ENCODE assay signal across 20 mouse cellular contexts in genomic region chr1:176948861-176949260, GRCm38 (mm10).
DNase-seq lines count a peak whose midpoint lies in the region; ATAC-seq lines count a peak whose summit lies in the region.
"Had no signal": no experiment of that assay in that cellular context is flagged by ENCODE, and none has a peak within 500 bp of the region (broad histone marks: within the 10 kb centered on the region; RNA-seq: fewer than 3 reads in every experiment).

No protein-coding gene starts in this region.

- H3K36me3 ChIP-seq in hindbrain, embryonic 11.5 days (ENCODE audit: control insufficient read depth, insufficient read depth, low read length) = no peaks in the 10 kb centered on the region
- no peaks in the 10 kb centered on the region for H3K36me3 ChIP-seq in hindbrain, embryonic 16.5 days (ENCODE audit: control insufficient read depth, insufficient read depth, low read length)
- H3K36me3 ChIP-seq in forebrain, embryonic 16.5 days (ENCODE audit: control insufficient read depth, insufficient read depth) = no peaks in the 10 kb centered on the region
- H3K36me3 ChIP-seq: embryonic facial prominence, embryonic 15.5 days; kidney, embryonic 15.5 days; limb, embryonic 10.5 days; liver, embryonic 15.5 days; stomach, embryonic 15.5 days had no signal

- H3K27ac ChIP-seq in hindbrain, embryonic 11.5 days (ENCODE audit: low read depth, low read length) = no peak overlapping the region
- H3K27ac ChIP-seq in hindbrain, embryonic 16.5 days (ENCODE audit: low read depth, low read length) = no peak overlapping the region
- peak overlapping the region; percentile 80 for H3K27ac ChIP-seq in forebrain, embryonic 16.5 days (ENCODE audit: low read length)
- H3K27ac ChIP-seq: embryonic facial prominence, embryonic 15.5 days; kidney, embryonic 15.5 days; limb, embryonic 10.5 days; liver, embryonic 15.5 days; stomach, embryonic 15.5 days had no signal

- DNase-seq in hindbrain, embryonic 11.5 days (ENCODE audit: low spot score) = no peak
- peak; percentile 39 for DNase-seq in thymus, postnatal 14 days
- DNase-seq in thymus, postnatal 0 days (ENCODE audit: low spot score) = no peak
- no peak for DNase-seq in B cell, adult 2 months
- DNase-seq: adrenal gland, postnatal 25 days; cerebellum, adult 11 months; cerebellum, adult 9-11 months; kidney, adult 11 months; kidney, postnatal 36 days; liver had no signal

- H3K4me1 ChIP-seq in hindbrain, embryonic 11.5 days (replicated peaks; ENCODE audit: control insufficient read depth, insufficient read depth, low read length) = no peaks in the 10 kb centered on the region
- peaks cover 9% of the 10 kb centered on the region for H3K4me1 ChIP-seq in hindbrain, embryonic 16.5 days (ENCODE audit: control insufficient read depth, insufficient read depth, low read depth, low read length)
- H3K4me1 ChIP-seq in forebrain, embryonic 16.5 days (replicated peaks; ENCODE audit: control insufficient read depth, insufficient read depth, low read length) = peaks cover 45% of the 10 kb centered on the region
- H3K4me1 ChIP-seq: embryonic facial prominence, embryonic 15.5 days; kidney, embryonic 15.5 days; limb, embryonic 10.5 days; stomach, embryonic 15.5 days had no signal

- H3K27me3 ChIP-seq in hindbrain, embryonic 11.5 days (ENCODE audit: control insufficient read depth, insufficient read depth, low read length) = no peaks in the 10 kb centered on the region
- no peaks in the 10 kb centered on the region for H3K27me3 ChIP-seq in hindbrain, embryonic 16.5 days (replicated peaks; ENCODE audit: control insufficient read depth, insufficient read depth, low read length)
- no peaks in the 10 kb centered on the region for H3K27me3 ChIP-seq in forebrain, embryonic 16.5 days (replicated peaks; ENCODE audit: control insufficient read depth, insufficient read depth, low read length)
- H3K27me3 ChIP-seq: embryonic facial prominence, embryonic 15.5 days; kidney, embryonic 15.5 days; liver, embryonic 15.5 days; stomach, embryonic 15.5 days had no signal

- no peaks in the 10 kb centered on the region for H3K9me3 ChIP-seq in hindbrain, embryonic 11.5 days (ENCODE audit: control insufficient read depth, low read length)
- no peaks in the 10 kb centered on the region for H3K9me3 ChIP-seq in hindbrain, embryonic 16.5 days (ENCODE audit: control insufficient read depth, low read length)
- H3K9me3 ChIP-seq in forebrain, embryonic 16.5 days (ENCODE audit: control insufficient read depth, low read length) = no peaks in the 10 kb centered on the region
- H3K9me3 ChIP-seq: embryonic facial prominence, embryonic 15.5 days; kidney, embryonic 15.5 days; limb, embryonic 10.5 days; liver, embryonic 15.5 days; stomach, embryonic 15.5 days had no signal

- peak; percentile 33; the same call in 1 of the 2 replicates for ATAC-seq in hindbrain, embryonic 11.5 days (ENCODE audit: low FRiP score)
- ATAC-seq in hindbrain, embryonic 16.5 days = no peak
- ATAC-seq in forebrain, embryonic 16.5 days = peak; percentile 27
- ATAC-seq in erythroid progenitor cell, adult 5-6 weeks (replicated peaks; ENCODE audit: low FRiP score, poor library complexity, severe bottlenecking) = no peak
- ATAC-seq: lung, postnatal 0 days had no signal

- 62% methylated on average over 6 of the region's 6 CpGs for WGBS in hindbrain, embryonic 11.5 days
- 40% methylated on average over 6 of the region's 6 CpGs for WGBS in hindbrain, embryonic 16.5 days
- 9% methylated on average over 6 of the region's 6 CpGs for WGBS in forebrain, embryonic 16.5 days

- H3K9ac ChIP-seq in hindbrain, embryonic 11.5 days (ENCODE audit: low read depth, low read length) = no peak overlapping the region
- H3K9ac ChIP-seq in hindbrain, embryonic 16.5 days (ENCODE audit: low read depth, low read length) = no peak overlapping the region
- H3K9ac ChIP-seq in forebrain, embryonic 16.5 days (replicated peaks; ENCODE audit: low read depth, low read length) = 0 out of 2 replicates have a peak overlapping the region, but pooled peaks have one; percentile 14
- H3K9ac ChIP-seq: embryonic facial prominence, embryonic 15.5 days; kidney, embryonic 15.5 days; liver, embryonic 15.5 days; stomach, embryonic 15.5 days had no signal

- no peak overlapping the region for H3K4me2 ChIP-seq in hindbrain, embryonic 11.5 days (replicated peaks; ENCODE audit: low read depth, low read length)
- no peak overlapping the region for H3K4me2 ChIP-seq in hindbrain, embryonic 16.5 days (ENCODE audit: low read length)
- 0 out of 2 replicates have a peak overlapping the region, but pooled peaks have one; percentile 3 for H3K4me2 ChIP-seq in forebrain, embryonic 16.5 days (ENCODE audit: low read length)
- H3K4me2 ChIP-seq: embryonic facial prominence, embryonic 15.5 days; kidney, embryonic 15.5 days; liver, embryonic 15.5 days; midbrain, embryonic 11.5 days; stomach, embryonic 15.5 days had no signal

- H3K4me3 ChIP-seq in hindbrain, embryonic 11.5 days (ENCODE audit: low read depth, low read length) = no peak overlapping the region
- H3K4me3 ChIP-seq in hindbrain, embryonic 16.5 days (ENCODE audit: low read length) = no peak overlapping the region
- H3K4me3 ChIP-seq in forebrain, embryonic 16.5 days (replicated peaks; ENCODE audit: low read length) = no peak overlapping the region
- H3K4me3 ChIP-seq: embryonic facial prominence, embryonic 15.5 days; kidney, embryonic 15.5 days; limb, embryonic 10.5 days; liver, embryonic 15.5 days; stomach, embryonic 15.5 days had no signal

Comparison
In these comparisons a context has a peak if more than half of its experiments do, and no peak if none do; other contexts are left out.
1. ATAC-seq: peak in hindbrain, embryonic 11.5 days (single experiment) and forebrain, embryonic 16.5 days (single experiment); none in hindbrain, embryonic 16.5 days (single experiment) and erythroid progenitor cell, adult 5-6 weeks (single experiment).